Mouse (Mus musculus) liver (tissue): ENCODE results near the gene Fkbp5.
"Not testable (repeated sequence)": the region's sequence is repeated elsewhere in the genome, so short reads cannot be mapped to it uniquely, and the experiment has no call there.

Experiments
- DNase-seq: peaks from one replicate; pipeline ENCODE4 v3.0.0-alpha.2; 2020; ENCODE audit warnings: mixed read lengths

Gene Fkbp5

DNA sequence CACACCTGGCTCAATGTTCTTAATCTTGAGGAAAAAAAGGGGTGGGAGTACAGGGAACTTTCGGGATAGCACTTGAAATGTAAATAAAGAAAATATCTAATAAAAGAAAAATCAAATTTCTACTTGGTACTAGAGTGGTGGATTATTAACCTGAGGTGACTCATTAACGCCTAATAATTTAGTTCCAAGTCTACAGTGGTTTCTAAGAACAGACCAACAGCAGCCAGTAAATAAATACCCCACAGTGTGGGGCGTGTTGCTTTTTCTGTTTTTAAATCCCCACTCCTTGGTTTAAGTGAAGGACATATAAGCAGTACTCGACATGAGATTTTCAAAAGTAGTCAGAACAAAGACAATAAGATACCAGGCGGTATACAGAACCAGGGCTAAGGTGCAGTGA is 65.8 kb downstream of the Fkbp5 start:
- no peak for DNase-seq

DNA sequence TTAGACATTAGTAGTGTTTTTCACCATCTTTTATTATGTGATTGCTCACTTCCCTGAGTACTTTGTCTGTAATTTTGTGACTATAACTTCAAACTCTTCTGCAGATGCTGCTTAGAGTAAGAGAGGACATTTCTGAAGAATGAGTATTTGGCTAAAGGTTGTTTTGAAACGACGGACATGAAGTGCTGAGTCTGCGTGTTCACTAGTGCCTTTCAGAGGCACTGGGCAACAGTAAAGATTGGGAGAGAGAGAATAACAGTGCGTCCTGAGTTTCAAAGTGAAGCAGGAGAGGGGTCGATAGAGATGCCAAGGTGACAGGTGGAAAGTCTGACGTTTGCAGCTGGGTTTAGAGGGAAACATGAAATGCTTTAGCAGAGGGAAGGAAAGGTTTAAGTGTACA is 69.1 kb downstream of the Fkbp5 start:
- no peak for DNase-seq

DNA sequence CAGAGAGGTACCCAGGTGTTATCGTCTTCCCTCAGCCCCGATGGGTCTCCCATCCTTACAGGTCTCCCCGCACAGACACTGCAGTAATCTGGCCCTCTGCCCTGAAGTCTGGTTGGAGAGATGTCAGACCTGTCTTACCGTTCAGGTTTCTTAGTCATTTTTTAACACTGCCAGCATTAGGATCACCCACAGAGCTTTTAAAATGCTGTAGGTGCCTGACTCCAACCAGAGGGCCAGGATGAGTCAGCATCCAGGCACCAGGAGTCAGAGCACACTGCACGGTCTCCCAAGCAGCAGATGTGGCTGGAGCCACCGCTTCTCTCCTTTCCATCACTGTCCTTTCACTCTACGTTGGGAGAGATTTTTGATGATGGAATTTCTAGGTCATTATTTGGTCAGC is 69.5 kb downstream of the Fkbp5 start:
- no peak for DNase-seq

DNA sequence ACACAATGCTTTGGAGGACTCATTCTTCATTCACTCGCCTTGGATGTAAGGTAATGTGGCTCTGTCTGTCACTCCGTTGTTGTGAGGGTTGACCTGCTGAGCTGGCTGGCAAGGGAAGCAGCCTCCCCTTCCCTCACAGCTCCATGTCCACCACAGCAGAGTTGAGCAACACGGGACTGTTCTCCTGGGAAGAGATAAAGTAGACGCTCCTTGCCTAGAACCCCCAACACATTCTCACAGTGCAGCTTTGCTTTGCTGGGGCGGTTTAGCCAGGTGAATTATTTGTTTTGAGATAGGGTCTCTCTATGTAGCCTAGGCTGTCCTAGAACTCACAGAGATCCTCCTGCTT is 70.5 kb downstream of the Fkbp5 start:
- DNase-seq, result no peak

DNA sequence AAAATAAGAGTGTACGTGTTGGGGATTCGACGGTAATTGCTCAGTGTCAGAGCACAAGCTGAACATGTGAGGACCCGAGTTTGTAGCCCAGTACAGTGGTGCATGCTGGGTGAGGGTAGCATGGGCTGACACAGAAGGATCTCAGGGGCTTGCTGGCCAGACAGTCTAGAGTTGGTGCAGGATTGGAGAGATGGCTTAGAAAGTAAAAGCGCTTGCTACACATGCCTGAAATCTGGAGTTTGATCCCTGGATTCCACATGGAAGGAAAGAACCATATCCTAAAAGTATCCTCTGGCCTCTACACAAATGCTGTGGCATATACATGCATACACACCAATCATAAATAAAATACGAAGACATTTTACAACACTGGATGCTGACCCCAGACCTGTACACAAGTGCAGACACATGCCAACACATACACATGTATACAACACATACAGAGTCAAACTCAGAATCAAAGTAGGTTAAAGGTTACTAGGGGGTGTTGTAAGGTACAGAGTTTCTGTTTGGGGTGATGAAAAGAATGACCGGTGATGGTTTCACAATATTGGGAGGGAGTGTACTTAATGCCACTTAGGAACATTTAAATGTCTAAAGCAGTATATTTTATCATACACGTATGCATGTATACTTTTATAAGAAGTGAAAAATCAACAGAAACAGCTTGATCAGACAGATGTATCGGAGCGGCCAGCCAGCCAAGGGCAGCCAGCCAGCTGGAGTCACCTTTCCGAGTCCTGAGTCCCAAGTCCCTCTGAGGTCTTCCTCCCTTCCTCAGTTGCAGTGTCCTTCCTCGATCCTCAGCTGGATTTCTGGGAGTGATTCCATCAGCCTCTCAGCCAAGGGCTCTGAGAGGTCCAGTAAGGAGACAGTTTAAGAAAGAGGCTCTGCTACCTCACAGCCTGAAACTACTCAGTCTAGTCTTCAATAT is 71.2 kb downstream of the Fkbp5 start:
- no peak for DNase-seq

DNA sequence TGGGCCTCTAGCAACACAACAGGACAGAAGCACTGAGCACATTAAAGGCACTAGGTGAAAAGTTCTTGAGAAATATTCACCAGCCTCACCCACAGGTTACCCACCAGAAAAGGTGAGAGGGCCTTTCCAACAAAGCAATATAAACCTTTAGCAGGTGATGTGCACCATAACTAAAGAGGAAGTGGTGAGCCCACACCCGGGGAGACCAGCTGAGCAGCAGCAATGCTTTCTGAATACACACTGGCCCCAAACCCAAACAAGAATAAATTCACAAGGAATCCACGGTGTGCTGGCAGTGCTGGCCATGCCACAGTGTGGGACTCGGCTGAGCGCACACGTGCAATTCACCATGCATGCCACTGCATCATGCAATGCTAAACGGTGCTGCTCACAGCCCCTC is 74.7 kb downstream of the Fkbp5 start:
- no peak for DNase-seq

DNA sequence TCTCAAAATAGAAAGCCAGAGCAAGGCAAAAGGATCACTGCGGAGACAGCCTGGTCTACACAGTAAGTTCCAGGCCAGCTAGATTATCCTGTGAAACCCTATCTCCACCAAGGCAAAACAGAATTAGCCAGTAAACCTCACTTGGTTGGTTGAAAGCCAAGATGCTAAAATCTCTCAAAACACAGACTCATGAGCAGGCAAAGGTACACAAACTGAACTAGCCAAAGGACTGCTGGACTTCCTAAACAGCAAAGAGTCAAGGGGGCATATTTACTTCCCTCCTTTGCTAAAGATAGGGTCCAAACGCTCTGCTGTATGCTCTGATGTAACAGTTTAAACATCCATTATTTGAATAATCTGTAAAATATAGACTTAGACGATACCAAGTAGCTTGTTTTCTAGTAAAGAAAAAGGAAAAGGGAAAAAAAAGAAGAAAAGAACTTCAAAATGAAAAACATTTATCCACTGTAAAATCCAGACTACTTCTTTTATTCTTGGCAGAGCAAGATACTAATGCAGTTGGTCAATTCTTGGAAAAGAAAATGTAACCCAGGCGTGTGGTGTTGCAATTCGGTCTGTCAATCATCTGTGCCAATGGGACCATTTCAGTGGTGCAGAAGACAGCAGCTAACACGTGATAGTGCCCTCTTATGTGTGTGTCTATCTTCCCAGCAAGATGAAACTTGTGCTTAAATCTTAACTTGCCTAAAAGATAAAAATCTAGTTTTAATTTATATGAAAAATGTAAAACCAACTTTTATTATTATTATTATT is 78.8 kb downstream of the Fkbp5 start:
- no peak for DNase-seq

DNA sequence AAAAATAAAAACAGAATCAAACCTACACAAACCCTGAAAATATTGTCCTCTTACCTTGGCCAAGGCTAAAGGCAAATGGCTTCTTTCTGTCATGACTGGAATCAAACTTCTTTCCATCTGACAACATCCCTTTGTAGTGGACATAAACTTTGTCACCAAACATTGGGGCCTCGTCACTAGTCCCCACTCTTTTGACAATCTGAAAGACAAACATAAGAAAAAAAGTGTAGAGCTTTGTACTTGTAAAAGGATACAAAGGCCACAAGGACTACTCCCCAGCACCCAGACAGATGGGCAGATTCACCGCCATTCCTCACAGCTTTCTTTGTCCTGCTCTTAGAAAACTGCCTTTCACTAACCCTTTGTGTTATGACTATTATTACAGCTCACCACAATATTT is 79.4 kb downstream of the Fkbp5 start:
- no peak for DNase-seq

DNA sequence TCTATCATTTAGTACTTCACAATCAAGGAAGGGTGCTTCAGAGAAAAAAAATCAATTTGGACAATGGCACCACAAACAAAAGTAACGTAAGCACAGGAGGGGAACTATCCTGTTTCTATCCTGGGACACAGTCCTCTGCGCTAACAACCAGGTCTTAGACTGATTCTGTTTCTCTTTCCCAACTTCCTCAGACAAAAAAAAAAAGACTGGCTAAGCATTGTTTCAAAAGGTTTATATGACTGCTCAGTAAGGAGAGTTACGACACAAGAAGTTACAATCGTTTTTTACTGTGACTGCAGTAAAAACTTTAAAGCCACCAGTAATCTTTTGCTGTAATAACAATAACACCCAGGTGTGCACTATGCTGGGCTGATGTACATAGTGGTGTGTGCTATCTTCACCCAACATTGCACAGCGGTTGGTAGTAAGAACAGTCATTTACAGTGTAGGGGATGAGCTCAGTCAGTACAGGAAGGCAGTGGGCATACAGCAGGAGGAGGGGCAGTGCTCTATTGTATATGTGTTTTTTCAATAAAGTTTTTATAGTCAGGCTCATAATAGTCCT is 82.3 kb downstream of the Fkbp5 start:
- DNase-seq, result no peak

DNA sequence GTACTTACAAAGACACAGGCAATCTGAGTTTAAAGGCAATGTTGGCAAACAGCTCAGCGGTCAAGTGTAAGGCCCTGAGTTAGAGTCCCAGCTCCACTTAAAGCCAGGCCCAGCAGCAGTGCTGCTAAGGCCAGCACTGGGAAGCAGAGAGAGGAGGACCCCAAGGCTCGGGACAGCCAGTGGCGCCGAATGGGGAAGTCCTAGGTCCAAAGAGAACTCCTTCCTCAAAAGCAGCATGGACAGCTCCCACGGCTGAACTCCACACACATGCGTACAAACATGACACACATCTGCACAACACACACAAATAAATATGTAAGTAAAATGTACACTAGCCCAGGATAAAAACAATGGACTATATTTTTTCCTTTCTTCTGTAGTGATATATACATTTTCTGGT is 84.3 kb downstream of the Fkbp5 start:
- no peak for DNase-seq

DNA sequence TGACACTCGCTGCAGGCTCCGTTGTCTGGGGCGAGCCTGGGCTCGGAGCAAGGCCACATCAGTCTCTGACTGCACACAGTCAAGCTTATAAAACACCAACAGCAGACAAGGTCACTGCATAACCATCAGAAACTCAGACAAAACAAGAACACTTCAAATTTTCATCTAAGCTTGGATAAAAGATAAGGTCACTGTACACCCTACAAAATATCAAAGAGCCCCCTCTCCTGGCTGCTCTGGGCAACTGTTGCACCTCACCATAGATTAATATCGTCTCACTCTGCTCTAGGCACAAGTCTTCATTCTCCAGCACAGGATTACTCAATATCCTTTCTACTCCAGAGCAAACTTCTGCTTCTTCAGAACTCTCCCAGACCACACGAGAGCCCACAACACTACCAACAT is 85.4 kb downstream of the Fkbp5 start:
- no peak for DNase-seq

DNA sequence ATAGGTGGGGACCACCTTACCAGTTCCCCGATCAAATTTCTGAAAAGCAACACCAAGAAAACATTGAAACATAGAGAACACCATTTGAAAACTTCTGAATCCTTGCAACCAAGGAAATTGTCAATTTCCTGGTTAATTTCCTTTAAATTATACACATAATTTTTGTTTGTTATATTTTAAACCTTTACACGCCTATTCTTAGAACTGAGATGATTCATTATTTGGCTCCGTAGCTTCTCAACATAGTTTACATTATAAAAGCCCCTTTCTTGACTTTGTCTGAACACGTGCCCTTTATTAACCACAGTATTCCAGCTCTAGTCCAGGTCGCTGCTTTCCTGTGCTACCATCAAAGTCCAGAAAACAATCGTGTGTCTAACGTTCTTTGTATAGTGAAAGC is 86.3 kb downstream of the Fkbp5 start:
- no peak for DNase-seq

DNA sequence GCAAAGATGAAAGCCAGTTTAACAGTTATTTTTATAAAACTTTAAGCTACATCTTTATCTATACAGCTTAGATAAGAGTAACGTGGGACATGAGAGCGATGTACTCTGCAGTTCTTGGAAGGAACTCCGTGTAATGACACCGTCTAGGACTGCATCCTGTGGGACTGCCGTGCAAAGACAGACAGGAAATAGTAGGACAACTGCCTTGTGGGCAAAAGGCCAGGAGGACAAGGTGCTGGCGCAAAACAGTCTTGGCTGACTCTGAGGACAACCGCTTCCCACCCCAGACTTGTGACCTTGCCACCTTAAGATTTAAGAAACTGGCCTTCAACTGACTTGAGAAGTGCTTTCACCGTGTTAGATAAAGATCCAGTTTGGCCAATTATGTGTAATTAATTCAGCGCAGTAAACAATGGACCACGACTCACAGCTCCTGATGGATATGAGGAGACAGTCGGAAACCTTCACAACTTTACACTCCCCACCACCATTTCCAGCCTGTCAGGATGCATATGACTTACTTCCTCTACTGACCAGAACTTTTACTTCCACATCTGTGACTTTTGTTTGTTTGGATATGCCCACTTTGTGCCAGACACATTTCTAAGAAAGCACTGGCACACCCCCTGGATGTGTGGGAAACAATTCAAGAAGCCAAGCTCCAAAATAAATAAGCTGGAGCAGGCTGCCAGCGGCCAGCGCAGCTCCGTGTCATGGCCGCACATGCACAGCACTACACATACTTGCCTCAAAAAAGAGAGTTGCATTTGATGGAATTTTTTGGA is 88.7 kb downstream of the Fkbp5 start:
- DNase-seq, result no peak

DNA sequence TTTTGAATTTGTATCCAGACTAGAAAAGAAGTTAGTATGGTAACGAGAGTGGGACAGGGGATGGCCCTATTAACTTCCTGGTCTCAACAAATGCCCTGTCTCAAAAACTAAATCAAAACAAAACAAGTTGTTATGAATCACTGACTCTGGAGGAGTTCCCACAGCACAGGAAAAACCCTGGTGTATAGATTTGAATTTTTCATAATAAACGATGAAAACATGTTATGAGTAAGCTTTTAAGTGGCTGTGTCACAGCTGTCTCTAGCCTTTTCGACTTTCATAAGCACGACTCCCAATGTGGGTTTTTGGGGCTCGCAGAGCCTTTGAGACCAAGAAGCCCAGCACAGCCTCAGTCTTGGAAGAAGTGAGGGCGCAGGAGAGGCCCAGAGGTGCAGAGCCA is 89.7 kb downstream of the Fkbp5 start:
- DNase-seq, result no peak

DNA sequence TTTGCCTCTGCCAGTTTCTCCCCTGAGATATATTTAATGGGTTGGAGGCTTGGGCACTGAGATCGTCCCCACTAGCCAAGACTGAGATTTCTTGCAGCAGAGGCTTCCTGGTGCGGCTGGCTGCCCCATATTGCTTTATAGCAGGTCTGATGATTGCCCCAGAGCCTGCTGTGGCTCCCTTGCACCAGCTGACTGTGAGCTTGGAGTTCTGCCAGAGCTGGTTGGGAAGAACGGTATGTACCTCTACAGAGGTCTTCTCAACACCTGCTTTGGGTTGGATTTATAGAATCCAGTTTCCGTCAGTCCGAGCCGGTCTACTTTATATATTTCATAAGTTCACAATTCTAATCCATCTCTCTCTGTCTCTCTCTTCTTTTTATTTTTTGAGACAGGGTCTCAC is 93.0 kb downstream of the Fkbp5 start:
- DNase-seq, result no peak

DNA sequence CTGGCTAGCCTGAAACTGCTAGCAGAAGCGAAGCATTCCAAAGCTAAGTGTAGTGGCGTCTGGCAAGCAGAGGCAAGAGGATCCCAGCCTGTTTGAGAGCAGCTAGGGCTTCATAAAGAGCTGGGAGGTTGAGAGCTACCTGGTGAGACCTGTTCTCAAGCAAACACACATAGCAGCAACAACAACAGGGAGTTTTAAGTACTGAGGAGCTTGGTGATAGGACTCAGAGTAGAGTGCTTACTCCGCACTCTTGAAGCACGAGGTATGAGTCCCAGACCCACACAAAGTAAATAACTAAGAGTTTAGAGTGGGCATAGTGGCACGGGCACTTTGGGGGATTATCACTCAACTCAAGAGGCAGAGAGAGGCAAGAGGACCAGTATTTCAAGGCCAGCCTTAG is 96.3 kb downstream of the Fkbp5 start:
- DNase-seq, result no peak

DNA sequence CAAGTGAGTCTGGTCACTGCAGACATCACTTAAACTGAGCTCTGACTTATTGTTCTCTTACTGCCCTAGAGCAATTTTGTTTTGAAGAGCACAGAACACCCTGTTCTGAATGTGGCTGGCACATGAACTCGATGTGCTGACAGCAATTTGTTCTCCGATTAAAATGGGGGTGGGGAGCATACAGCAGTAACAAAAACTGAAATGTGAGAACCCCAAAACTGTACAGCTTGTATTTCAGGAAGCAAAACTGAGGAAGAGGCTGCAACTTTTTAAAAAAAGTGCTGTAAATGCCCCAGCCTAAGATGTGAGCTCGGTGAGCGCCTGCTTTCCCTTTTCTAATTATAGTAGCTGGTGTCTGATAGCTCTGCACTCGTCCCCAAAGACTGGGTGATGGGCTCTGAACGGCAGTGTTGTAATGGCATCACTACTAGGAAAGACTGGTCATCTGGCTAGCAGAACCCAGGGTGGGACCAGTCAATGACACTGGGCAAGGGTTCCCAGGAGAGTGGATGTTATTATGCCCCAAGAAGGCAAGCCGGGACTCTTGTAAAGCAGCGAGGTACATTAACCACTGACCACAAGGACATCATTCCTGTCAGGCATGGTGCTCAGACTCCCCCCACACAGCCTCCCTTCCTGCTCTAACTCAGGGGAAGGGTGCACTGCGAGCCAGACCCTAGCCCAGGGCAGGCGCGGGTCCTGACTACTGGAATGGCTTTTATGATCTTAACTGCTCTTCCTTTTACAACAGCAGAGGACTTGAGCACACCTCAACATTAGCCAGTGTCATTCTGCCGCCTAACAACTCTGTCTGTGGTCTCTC is 96.9 kb downstream of the Fkbp5 start:
- DNase-seq, result no peak

DNA sequence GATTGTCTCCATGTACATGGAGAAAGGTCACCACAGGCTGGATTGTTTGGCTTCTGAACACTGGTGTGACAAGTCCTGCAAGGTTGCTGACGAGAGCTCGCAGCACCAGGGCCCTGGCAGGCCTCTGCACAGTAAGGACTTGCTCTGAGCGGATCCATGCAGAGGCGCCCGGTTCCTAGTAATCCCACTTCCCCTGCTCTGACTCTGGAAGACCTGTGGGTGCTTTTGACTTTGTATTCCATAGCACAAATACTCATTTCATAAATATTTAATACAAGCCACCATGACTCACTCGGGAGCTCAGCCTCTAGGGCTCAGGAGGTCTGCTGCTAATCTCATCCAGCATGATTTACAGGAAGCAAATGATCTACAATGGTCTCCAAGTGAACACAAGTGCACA is 97.7 kb downstream of the Fkbp5 start:
- DNase-seq, result no peak

DNA sequence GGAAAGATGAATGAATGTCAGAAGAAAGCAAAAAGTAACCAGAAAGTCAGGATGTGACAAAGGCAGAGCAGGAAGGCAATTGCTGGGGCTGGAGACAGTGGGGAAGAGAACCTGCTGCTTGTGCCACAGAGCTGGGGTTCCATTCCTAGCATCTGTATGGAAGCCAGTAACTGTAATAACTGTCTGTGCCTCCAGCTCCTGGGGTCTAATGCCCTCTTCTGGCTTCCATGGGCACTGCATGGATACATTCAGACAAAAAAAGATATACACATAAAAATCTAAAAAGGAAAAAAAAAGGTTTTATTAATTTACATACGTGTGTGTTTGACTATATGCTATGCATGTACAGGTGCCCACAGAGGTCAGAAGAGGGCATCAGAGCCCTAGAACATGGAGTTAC is 98.4 kb downstream of the Fkbp5 start:
- no peak for DNase-seq

DNA sequence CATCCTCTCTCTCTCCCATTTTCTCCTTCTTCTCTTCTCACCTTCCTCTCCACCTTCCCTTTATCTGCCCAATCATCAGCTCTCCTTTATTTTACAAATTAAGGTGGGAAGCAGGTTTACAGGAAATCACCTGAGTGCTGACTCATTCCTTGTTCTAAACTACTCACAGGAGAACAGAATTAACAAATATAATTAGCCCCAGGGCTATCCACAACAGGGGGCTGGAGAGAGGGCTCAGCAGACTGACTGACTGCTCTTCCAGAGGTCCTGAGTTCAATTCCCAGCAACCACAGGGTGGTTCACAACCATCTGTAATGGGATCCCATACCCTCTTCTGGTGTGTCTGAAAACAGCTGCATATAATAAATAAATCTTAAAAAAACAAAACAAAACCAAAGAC is 98.8 kb downstream of the Fkbp5 start:
- not testable (repeated sequence) for DNase-seq

DNA sequence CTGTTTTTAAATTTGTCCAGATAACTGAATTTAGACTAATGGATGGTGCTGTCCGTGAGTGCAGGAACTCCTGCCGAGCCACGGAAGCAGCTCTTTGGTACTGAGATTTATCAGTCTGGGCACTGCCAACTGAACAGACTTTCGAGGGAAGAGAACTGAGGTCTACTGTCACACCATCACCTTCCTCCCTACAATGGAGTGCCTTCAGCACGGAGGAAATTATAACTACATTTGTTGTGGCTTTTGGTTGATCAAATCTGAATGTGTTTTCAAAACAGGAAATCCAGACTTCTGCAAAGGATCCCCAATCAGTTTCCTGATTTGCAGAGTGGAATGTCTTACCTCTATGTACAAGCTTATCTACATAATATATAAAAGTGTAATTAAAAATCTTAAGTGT is 99.6 kb downstream of the Fkbp5 start:
- DNase-seq, result no peak

DNA sequence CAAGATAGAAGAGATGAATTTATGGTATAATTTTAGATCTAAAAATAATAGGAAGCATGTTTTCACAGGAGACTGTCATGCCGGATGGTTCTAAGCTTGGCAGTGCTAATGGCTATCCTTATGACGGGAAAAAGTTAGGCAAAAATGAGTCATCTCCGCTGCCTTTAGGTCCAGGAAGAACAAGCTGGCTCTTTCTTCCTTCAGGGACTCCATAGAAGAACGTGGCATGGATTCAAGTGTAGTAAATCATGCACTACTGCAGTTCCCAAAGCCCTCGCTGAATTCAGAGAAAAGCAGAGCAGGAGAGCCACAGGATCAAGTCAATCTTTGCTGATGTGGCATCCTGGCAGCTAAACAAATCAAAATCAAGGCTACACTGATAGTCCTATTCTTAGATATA is 102.1 kb downstream of the Fkbp5 start:
- no peak for DNase-seq
